Mouse (Mus musculus) lung, postnatal 0 days (tissue): ENCODE data around the gene 9230112D13Rik.

Experiments used
- CTCF ChIP-seq: IDR thresholded peaks from 2 replicates; pipeline ENCODE4 v1.5.1; 2016; ENCODE audit warnings: antibody characterized with exemption, mild to moderate bottlenecking
- EP300 ChIP-seq: IDR thresholded peaks from 2 replicates; pipeline ENCODE4 v1.6.1; 2016; ENCODE audit warnings: antibody characterized with exemption, mild to moderate bottlenecking, control low read depth

DNA sequence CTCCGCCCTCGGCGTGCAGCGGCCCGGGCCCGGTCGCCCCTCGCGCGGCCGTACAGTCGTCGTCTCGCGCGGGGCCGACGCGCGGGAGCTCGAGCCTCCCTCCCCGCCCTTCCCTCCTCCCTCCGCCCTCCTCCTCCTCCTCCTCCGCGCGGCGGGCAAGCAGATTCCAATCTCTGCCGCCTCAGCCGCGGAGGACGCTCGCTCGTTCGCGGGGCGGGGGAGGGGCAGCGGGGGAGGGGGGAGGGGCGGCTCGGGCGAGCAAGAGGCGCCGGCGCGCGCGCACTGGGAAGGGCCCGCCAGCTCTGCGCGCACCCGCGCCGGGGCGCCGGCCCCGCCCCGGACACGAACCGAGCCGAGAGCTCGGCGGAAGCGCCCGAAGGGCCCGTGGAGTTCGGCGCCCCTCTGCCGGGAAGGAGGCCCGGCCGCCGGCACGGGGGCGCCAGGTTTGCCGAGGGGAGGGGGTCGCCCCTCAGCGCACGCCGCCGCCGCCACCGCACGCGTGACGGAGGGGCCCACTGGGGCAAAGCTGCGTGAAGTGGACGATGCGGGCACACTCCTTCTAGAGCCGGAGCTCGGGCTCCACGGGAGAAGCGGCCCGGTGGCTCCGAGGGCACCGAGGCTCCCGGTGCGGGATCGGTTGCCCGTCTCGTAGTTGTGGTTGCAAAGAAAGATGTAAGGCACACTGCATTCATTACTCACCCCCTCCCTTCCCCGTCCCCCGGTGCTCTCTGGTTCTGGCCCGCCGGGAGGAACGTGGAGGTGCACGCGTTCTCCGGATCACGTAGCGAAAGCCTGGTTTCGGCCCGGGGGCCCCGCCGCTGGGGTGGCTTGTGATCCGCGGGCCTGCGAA, 19.9 kb downstream of the 9230112D13Rik start:
- no peak for TF ChIP-seq CTCF
- TF ChIP-seq EP300 = no peak
